Mouse (Mus musculus): ENCODE measurements around the gene Srgn.

Gene Srgn

GRCm38 (mm10) chr10:62527351-62527750 is at the start of gene Srgn:
Gene Srgn (minus strand): TSS chr10:62527451.
- no peak for DNase-seq

- no peak for DNase-seq
These were observed 47.8 kb upstream of the Srgn start for GRCm38 (mm10) chr10:62575001-62575400.

- DNase-seq: no peak
These were observed 43.0 kb upstream of the Srgn start for GRCm38 (mm10) chr10:62570126-62570871.

GRCm38 (mm10) chr10:62568861-62569260 is 41.6 kb upstream of the Srgn start:
- no peak for DNase-seq

- peak; percentile 29 for DNase-seq
These were observed 30.5 kb upstream of the Srgn start for GRCm38 (mm10) chr10:62557736-62558135.

GRCm38 (mm10) chr10:62556558-62556901 is 29.3 kb upstream of the Srgn start:
- no peak for DNase-seq

GRCm38 (mm10) chr10:62555705-62556557 is 28.7 kb upstream of the Srgn start:
- no peak for DNase-seq

- no peak for DNase-seq
These were observed 26.4 kb upstream of the Srgn start for GRCm38 (mm10) chr10:62553611-62554091.

- no peak for DNase-seq
These were observed 23.6 kb upstream of the Srgn start for GRCm38 (mm10) chr10:62550787-62551300.

GRCm38 (mm10) chr10:62549523-62550166 is 22.4 kb upstream of the Srgn start:
- DNase-seq: peak; percentile 89

- DNase-seq: no peak
These were observed 19.2 kb upstream of the Srgn start for GRCm38 (mm10) chr10:62546441-62546840.

- DNase-seq: no peak
These were observed 18.5 kb upstream of the Srgn start for GRCm38 (mm10) chr10:62545759-62546158.

- no peak for DNase-seq
These were observed 17.1 kb upstream of the Srgn start for GRCm38 (mm10) chr10:62544316-62544715.

GRCm38 (mm10) chr10:62543399-62543808 is 16.2 kb upstream of the Srgn start:
- DNase-seq: no peak

- no peak for DNase-seq
These were observed 15.7 kb upstream of the Srgn start for GRCm38 (mm10) chr10:62542928-62543327.

- no peak for DNase-seq
These were observed 15.3 kb upstream of the Srgn start for GRCm38 (mm10) chr10:62542507-62542906.

GRCm38 (mm10) chr10:62541499-62541898 is 14.2 kb upstream of the Srgn start:
- no peak for DNase-seq

- no peak for DNase-seq
These were observed 13.5 kb upstream of the Srgn start for GRCm38 (mm10) chr10:62540800-62541199.

GRCm38 (mm10) chr10:62534509-62534908 is 7.3 kb upstream of the Srgn start:
- no peak for DNase-seq

- DNase-seq: no peak
These were observed 5.6 kb upstream of the Srgn start for GRCm38 (mm10) chr10:62532832-62533231.

GRCm38 (mm10) chr10:62530183-62530582 is 2.9 kb upstream of the Srgn start:
- no peak for DNase-seq

GRCm38 (mm10) chr10:62522346-62522950 is 4.8 kb downstream of the Srgn start:
- DNase-seq: no peak

GRCm38 (mm10) chr10:62521763-62522162 is 5.5 kb downstream of the Srgn start:
- no peak for DNase-seq

All from retina, postnatal 1 day (tissue).